Mouse (Mus musculus): ENCODE data around the gene Hbb-bs. TPM values are rescaled to one million over a fixed set of nuclear protein-coding genes. Genes with fewer than 3 reads are reported as not detected.

The Hbb-bs gene
- not detected in 2 replicates for polyA plus RNA-seq (2012; ENCODE audit: insufficient read depth, insufficient read length, low replicate concordance, missing spikeins)

DNA sequence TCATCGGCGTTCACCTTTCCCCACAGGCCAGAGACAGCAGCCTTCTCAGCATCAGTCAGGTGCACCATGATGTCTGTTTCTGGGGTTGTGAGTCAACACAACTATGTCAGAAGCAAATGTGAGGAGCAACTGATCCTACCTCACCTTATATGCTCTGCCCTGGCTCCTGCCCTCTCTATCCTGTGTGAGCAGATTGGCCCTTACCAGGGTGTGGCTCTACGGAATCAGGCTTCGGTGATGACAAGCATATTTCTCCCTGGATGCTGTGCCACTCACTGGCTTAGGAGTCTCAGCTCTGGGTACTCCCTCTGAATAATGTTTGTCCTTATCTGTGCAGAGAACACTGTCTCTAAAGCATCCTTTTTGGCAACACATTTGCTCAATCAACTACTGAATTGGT is at the start of gene Hbb-bs:
Hbb-bs (minus strand) TSS at position 289 of the 400 bp plus-strand sequence.
- Histone ChIP-seq H3K4me3 (ENCODE audit: insufficient read depth, low read depth, low read length) (no peak within 1 kb of the TSS), H3K4me1 (ENCODE audit: control insufficient read depth, insufficient read depth, low read length) (no peaks in the 10 kb centered on the region), H3K27ac (ENCODE audit: insufficient read depth, low read depth, low read length) (no peak within 1 kb of the TSS)
- 93% methylated on average over 4 of the region's 4 CpGs for WGBS
- TF ChIP-seq POLR2A (IDR thresholded peaks at IDR 0.05; ENCODE audit: insufficient read depth, low read depth, low read length) (no peak), CTCF (IDR thresholded peaks at IDR 0.05; ENCODE audit: insufficient read depth, low read depth, low read length) (no peak)

DNA sequence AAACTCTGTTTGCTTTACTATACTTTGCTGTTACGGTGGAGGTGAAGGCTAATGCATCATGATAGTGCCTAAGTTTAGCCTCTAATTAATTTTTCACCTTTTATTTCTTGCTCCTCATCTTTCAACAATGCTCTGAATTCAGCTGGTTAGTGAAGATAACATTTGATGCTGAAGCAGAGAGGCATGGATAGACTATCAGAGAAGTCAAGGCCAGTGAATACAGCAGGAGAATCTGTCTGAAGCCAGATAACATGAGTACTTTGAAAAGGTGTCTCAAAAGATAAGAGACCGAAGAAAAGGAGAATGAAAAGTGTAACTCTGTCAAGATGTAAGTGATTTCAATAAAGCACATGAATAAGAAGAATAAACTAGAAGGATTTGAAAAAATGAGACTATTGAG is 49.2 kb upstream of the Hbb-bs start:
- TF ChIP-seq CTCF (IDR thresholded peaks at IDR 0.05; ENCODE audit: insufficient read depth, low read depth, low read length) (no peak), POLR2A (IDR thresholded peaks at IDR 0.05; ENCODE audit: insufficient read depth, low read depth, low read length) (no peak)
- 89% methylated on average over 2 of the region's 2 CpGs for WGBS
- no peak overlapping the region for H3K4me3 ChIP-seq (ENCODE audit: insufficient read depth, low read depth, low read length)

DNA sequence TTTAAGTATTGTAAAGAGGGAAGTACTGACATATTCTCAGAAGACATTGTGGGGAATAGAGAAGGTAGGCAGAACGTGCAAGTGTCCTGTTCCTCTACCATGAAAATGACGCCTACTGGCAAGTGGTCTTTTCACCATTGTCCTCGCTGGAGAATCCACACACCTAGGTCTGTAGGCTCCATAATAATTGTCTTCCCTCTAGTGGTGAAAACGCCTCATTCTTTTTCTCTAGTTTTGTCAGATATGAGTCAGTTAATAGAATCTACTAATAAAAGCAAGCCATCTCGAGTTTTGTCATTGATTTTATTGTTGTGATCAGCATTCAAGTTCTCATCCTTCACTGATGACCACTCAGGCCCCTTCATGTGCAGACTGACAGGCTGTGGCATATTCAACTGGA is 46.6 kb upstream of the Hbb-bs start:
- 52% methylated on average over 5 of the region's 5 CpGs for WGBS
- H3K4me1 ChIP-seq (ENCODE audit: control insufficient read depth, insufficient read depth, low read length) = no peaks in the 10 kb centered on the region
- H3K4me3 ChIP-seq (ENCODE audit: insufficient read depth, low read depth, low read length) = no peak overlapping the region
- TF ChIP-seq POLR2A (IDR thresholded peaks at IDR 0.05; ENCODE audit: insufficient read depth, low read depth, low read length) (no peak), CTCF (IDR thresholded peaks at IDR 0.05; ENCODE audit: insufficient read depth, low read depth, low read length) (no peak)
- H3K27ac ChIP-seq (ENCODE audit: insufficient read depth, low read depth, low read length) = no peak overlapping the region

More for the DNA sequence above, 49.2 kb upstream of the Hbb-bs start:
- no peak overlapping the region for H3K27ac ChIP-seq (ENCODE audit: insufficient read depth, low read depth, low read length)
- no peaks in the 10 kb centered on the region for H3K4me1 ChIP-seq (ENCODE audit: control insufficient read depth, insufficient read depth, low read length)

DNA sequence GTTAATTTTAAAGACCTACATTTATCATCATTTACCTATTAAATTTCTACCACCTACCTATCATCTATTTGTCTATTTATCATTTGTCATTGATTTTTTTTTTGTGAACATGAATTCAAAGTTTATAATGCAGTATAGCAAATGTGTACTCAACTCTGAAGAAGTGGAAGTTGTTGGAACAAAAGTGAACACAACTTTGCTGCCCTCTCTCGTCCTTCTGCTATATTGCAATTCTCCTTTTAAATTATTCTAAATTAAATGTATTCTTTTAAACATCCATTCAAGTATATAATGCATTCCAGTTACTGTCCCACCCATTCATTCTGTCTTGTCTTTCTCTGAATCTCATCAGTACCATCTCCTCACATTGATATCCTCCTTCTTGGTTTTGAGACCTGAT is 45.2 kb upstream of the Hbb-bs start:
- Histone ChIP-seq H3K4me3 (ENCODE audit: insufficient read depth, low read depth, low read length) (no peak overlapping the region), H3K4me1 (ENCODE audit: control insufficient read depth, insufficient read depth, low read length) (no peaks in the 10 kb centered on the region), H3K27ac (ENCODE audit: insufficient read depth, low read depth, low read length) (no peak overlapping the region)
- WGBS = 2% methylated on average over 1 of the region's 1 CpGs
- TF ChIP-seq CTCF (IDR thresholded peaks at IDR 0.05; ENCODE audit: insufficient read depth, low read depth, low read length) (no peak), POLR2A (IDR thresholded peaks at IDR 0.05; ENCODE audit: insufficient read depth, low read depth, low read length) (no peak)

DNA sequence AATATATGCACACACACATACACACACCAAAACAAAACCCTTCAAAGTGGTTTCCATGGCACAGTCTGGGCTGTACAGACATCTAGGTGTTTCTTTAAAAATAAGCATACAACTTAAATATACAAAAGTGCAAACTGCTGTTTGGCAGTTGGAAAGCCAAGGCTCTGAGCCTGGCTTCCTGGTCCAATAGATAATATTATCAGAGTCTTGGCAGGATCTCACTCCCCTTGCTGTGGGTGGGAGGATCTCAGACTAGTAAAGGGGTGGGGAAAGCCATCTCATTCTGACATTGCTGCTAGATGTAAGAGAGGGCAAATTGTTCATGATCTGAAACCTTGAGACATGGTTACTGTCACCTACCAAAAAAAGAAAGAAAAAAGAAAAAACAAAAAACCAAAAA is 42.8 kb upstream of the Hbb-bs start:
- Histone ChIP-seq H3K27ac (ENCODE audit: insufficient read depth, low read depth, low read length) (no peak overlapping the region), H3K4me1 (ENCODE audit: control insufficient read depth, insufficient read depth, low read length) (no peaks in the 10 kb centered on the region), H3K4me3 (ENCODE audit: insufficient read depth, low read depth, low read length) (no peak overlapping the region)
- TF ChIP-seq CTCF (IDR thresholded peaks at IDR 0.05; ENCODE audit: insufficient read depth, low read depth, low read length) (no peak), POLR2A (IDR thresholded peaks at IDR 0.05; ENCODE audit: insufficient read depth, low read depth, low read length) (no peak)

DNA sequence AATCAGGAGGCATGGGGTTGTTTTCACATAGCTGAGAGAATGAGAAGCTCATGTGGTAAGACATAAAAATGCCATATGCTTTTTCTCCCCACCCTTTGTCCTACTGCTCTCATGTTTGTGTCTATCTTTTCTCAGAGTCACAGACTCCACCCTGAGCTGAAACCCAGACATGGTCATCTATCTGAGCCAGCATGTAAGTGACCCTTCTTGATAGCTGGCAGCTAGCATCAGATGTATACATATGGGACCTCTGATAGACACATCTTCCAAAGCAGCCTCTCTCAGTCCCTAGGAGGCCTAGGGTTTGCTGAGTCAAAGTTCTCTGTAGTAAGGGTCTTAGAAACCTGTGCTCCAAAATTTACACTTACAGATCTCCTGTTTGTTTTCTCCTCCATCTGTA is 37.8 kb upstream of the Hbb-bs start:
- Histone ChIP-seq H3K4me1 (ENCODE audit: control insufficient read depth, insufficient read depth, low read length) (no peaks in the 10 kb centered on the region), H3K4me3 (ENCODE audit: insufficient read depth, low read depth, low read length) (no peak overlapping the region), H3K27ac (ENCODE audit: insufficient read depth, low read depth, low read length) (no peak overlapping the region)
- TF ChIP-seq CTCF (IDR thresholded peaks at IDR 0.05; ENCODE audit: insufficient read depth, low read depth, low read length) (no peak), POLR2A (IDR thresholded peaks at IDR 0.05; ENCODE audit: insufficient read depth, low read depth, low read length) (no peak)

DNA sequence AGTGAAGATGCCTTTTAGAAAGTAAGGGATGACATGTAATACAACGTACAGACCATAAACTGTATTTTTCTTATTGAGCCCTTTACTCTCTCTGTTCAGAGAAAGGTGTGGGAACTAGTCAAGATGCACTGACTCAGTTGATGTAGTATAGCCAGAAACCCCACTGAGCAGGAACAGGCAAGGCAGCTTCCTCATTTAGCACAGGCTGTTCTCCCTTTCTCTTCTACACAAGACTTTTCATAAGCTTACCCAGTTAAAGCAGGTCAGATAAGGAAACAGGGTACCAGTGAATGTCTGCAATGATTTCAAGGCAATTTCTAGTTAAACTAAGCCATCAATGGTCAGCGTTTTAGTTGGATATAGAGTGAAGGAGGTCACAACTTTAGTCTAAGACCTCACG is 33.6 kb upstream of the Hbb-bs start:
- WGBS = 79% methylated on average over 3 of the region's 3 CpGs
- no peak for TF ChIP-seq POLR2A (IDR thresholded peaks at IDR 0.05; ENCODE audit: insufficient read depth, low read depth, low read length)
- no peak for TF ChIP-seq CTCF (IDR thresholded peaks at IDR 0.05; ENCODE audit: insufficient read depth, low read depth, low read length)
- no peak overlapping the region for H3K27ac ChIP-seq (ENCODE audit: insufficient read depth, low read depth, low read length)
- no peak overlapping the region for H3K4me3 ChIP-seq (ENCODE audit: insufficient read depth, low read depth, low read length)
- H3K4me1 ChIP-seq (ENCODE audit: control insufficient read depth, insufficient read depth, low read length) = no peaks in the 10 kb centered on the region

DNA sequence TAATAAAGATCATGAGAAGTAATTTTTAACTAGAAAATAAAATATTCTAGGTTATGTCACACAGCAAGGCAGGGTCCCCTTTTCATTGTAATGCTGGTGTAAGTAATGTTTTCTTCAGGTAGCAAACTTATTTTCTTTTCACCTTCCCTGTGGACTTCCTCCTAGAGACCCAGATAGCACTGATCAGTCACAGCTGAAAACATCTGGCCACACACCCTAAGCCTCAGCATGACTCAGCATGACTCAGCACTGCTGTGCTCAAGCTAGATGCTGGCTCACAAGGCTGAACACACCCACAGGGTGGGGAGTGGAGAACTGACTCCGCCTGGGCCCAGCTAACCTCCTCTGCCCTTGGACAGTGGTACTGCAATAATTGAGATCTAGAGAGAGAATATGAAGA is 33.0 kb upstream of the Hbb-bs start:
- Histone ChIP-seq H3K4me3 (ENCODE audit: insufficient read depth, low read depth, low read length) (no peak overlapping the region), H3K27ac (ENCODE audit: insufficient read depth, low read depth, low read length) (no peak overlapping the region), H3K4me1 (ENCODE audit: control insufficient read depth, insufficient read depth, low read length) (no peaks in the 10 kb centered on the region)
- WGBS = 57% methylated on average over 1 of the region's 1 CpGs
- TF ChIP-seq POLR2A (IDR thresholded peaks at IDR 0.05; ENCODE audit: insufficient read depth, low read depth, low read length) = no peak

DNA sequence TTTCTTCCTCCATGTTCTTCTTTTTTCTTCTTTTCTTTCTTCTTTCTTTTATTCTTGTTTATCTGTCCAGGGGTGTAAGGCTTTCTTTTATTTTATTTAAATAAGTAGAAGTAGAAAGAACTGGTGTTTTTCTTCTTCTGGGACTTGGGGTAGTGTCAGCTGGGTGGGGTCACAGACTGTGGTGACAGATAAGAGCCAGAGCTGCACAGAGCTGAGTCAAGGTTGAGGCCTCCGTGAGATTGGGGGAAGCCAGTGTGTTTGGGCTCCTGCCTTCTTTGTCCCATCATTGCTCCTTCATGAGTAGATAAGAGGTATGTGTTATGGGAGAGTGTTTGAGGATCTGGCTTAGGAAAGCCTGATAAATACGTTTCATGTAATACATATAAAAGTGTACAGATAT is 31.2 kb upstream of the Hbb-bs start:
- 74% methylated on average over 2 of the region's 2 CpGs for WGBS
- Histone ChIP-seq H3K27ac (ENCODE audit: insufficient read depth, low read depth, low read length) (no peak overlapping the region), H3K4me1 (ENCODE audit: control insufficient read depth, insufficient read depth, low read length) (no peaks in the 10 kb centered on the region), H3K4me3 (ENCODE audit: insufficient read depth, low read depth, low read length) (no peak overlapping the region)
- TF ChIP-seq CTCF (IDR thresholded peaks at IDR 0.05; ENCODE audit: insufficient read depth, low read depth, low read length) = no peak
- TF ChIP-seq POLR2A (IDR thresholded peaks at IDR 0.05; ENCODE audit: insufficient read depth, low read depth, low read length) = no peak

DNA sequence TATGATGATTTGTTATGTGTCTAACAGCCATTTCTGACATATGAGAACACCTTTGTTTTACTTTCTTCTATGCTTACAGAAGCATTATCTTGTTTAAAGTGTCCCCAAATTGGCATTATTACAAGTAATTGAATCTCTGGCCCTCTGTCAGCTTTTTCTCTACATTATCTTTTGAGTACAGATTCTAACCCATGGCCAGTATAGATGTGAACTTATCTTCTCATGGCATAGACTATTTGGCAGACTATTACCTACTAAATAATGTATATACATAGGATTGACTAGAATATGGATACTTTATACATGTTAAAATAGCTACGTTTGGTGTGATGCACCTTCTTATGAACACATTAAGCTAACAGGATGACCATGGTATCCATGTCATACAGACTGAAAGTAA is 26.8 kb upstream of the Hbb-bs start:
- WGBS = 59% methylated on average over 1 of the region's 1 CpGs
- Histone ChIP-seq H3K27ac (ENCODE audit: insufficient read depth, low read depth, low read length) (no peak overlapping the region), H3K4me3 (ENCODE audit: insufficient read depth, low read depth, low read length) (no peak overlapping the region), H3K4me1 (ENCODE audit: control insufficient read depth, insufficient read depth, low read length) (no peaks in the 10 kb centered on the region)
- TF ChIP-seq POLR2A (IDR thresholded peaks at IDR 0.05; ENCODE audit: insufficient read depth, low read depth, low read length) (no peak), CTCF (IDR thresholded peaks at IDR 0.05; ENCODE audit: insufficient read depth, low read depth, low read length) (no peak)
